Mouse (Mus musculus) heart, postnatal 0 days (tissue): ENCODE results near the gene Cux2. TPM values are rescaled to one million over a fixed set of nuclear protein-coding genes. Genes with fewer than 3 reads are reported as not detected.

Experiments used
- ATAC-seq: fragments of 200-750 bp; cut with Nextera tagmentation; 2 replicates; pipeline ENCODE4 v1.8.0; 2017; ENCODE audit warnings: low read depth, moderate number of reproducible peaks, moderate library complexity; ENCODE audit not compliant: insufficient read depth
- DNase-seq: peaks from one replicate; pipeline ENCODE4 v3.0.0-alpha.2; 2016; ENCODE audit warnings: low spot score
- H3K27ac ChIP-seq: fragments of 300-500 bp; sonication (generic); 2 replicates; pipeline ENCODE4 v1.5.1; 2014; ENCODE audit warnings: low read depth, mild to moderate bottlenecking
- H3K27me3 ChIP-seq: fragments of 300-500 bp; sonication (generic); 2 replicates; pipeline ENCODE4 v1.6.1; 2014; ENCODE audit warnings: low read length, mixed read lengths; ENCODE audit not compliant: control insufficient read depth, insufficient read depth
- H3K36me3 ChIP-seq: fragments of 300-500 bp; sonication (generic); replicated peaks from 2 replicates; pipeline ENCODE4 v1.6.1; 2014; ENCODE audit warnings: low read length, mixed read lengths; ENCODE audit not compliant: control insufficient read depth, insufficient read depth
- H3K4me1 ChIP-seq: fragments of 300-500 bp; sonication (generic); 2 replicates; pipeline ENCODE4 v1.6.1; 2014; ENCODE audit warnings: antibody characterized with exemption; ENCODE audit not compliant: control insufficient read depth, insufficient read depth
- H3K4me2 ChIP-seq: fragments of 300-500 bp; sonication (generic); 2 replicates; pipeline ENCODE4 v1.6.1; 2014; ENCODE audit warnings: low read depth, mild to moderate bottlenecking, low read length, moderate library complexity
- H3K4me3 ChIP-seq: fragments of 300-500 bp; sonication (generic); 2 replicates; pipeline ENCODE4 v1.5.1; 2014; ENCODE audit warnings: low read depth, low read length
- H3K9ac ChIP-seq: fragments of 300-500 bp; sonication (generic); replicated peaks from 2 replicates; pipeline ENCODE4 v1.6.1; 2014; ENCODE audit warnings: low read depth, low read length, mixed read lengths
- H3K9me3 ChIP-seq: fragments of 300-500 bp; sonication (generic); replicated peaks from 2 replicates; pipeline ENCODE4 v1.6.1; 2016; ENCODE audit warnings: low read length; ENCODE audit not compliant: control insufficient read depth
- CTCF ChIP-seq: IDR thresholded peaks from 2 replicates; pipeline ENCODE4 v1.5.1; 2016; ENCODE audit warnings: antibody characterized with exemption, control low read depth, low read depth
- EP300 ChIP-seq: IDR thresholded peaks from 2 replicates; pipeline ENCODE4 v1.6.1; 2016; ENCODE audit warnings: antibody characterized with exemption, low read depth
- WGBS: fragments of 180-500 bp; shearing (Covaris S2); extraction: QIAGEN DNeasy Blood & Tissue Kit; methylation state at CpG from one replicate; pipeline ENCODE4 v1.1.7; 2014; 5-methylcytosine and 5-hydroxymethylcytosine counted together
- polyA plus RNA-seq: library from polyadenylated mRNA; unstranded; fragments of >200 nt; fragmentation: Nextera tagmentation; extraction: Ambion mirVana; gene quantifications from 2 replicates; pipeline ENCODE4 v1.2.1, GENCODE M21; 2015
- total RNA-seq: library from RNA; depleted of rRNA; stranded (reverse); fragments of >200 nt; gene quantifications from 2 replicates; pipeline ENCODE4 v1.2.3, GENCODE M21; 2014; ENCODE audit warnings: low replicate concordance

Cux2 gene
- total and polyA plus RNA-seq, 2 experiments from 2014 or later, result 1.3 to 9.5 TPM

- WGBS, result 10% methylated on average over 8 of the region's 8 CpGs
- no peak overlapping the region for H3K27ac ChIP-seq
- H3K9me3 ChIP-seq, result no peaks in the 10 kb centered on the region
- peak overlapping the region; percentile 76 for H3K4me3 ChIP-seq
- ATAC-seq, result no peak
- DNase-seq, result no peak
- H3K36me3 ChIP-seq, result no peaks in the 10 kb centered on the region
- no peak overlapping the region for H3K9ac ChIP-seq
- peak overlapping the region; percentile 78 for H3K4me2 ChIP-seq
- TF ChIP-seq EP300 (no peak), CTCF (no peak)
- H3K27me3 ChIP-seq, result peaks cover 36% of the 10 kb centered on the region
- peaks cover 10% of the 10 kb centered on the region for H3K4me1 ChIP-seq
Observed at GRCm38 (mm10) chr5:122050832-122051105, 867 bp upstream of the Cux2 start.

GRCm38 (mm10) chr5:122049664-122050016 is 262 bp downstream of the Cux2 start:
- H3K4me1 ChIP-seq, result peaks cover 10% of the 10 kb centered on the region
- no peaks in the 10 kb centered on the region for H3K9me3 ChIP-seq
- H3K4me2 ChIP-seq, result peak overlapping the region; percentile 78
- ATAC-seq (peak; percentile 26), DNase-seq (no peak)
- peak overlapping the region; percentile 69 for H3K9ac ChIP-seq
- no peak for TF ChIP-seq CTCF
- TF ChIP-seq EP300, result no peak
- H3K27ac ChIP-seq, result 0 out of 2 replicates have a peak overlapping the region, but pooled peaks have one; percentile 36
- H3K27me3 ChIP-seq, result peaks cover 36% of the 10 kb centered on the region
- H3K4me3 ChIP-seq, result peak overlapping the region; percentile 76
- under 1% methylated on average over 37 of the region's 43 CpGs for WGBS
- no peaks in the 10 kb centered on the region for H3K36me3 ChIP-seq

- 2% methylated on average over 50 of the region's 52 CpGs for WGBS
- H3K9me3 ChIP-seq, result no peaks in the 10 kb centered on the region
- no peak for DNase-seq
- peak overlapping the region; percentile 78 for H3K4me2 ChIP-seq
- no peak for ATAC-seq
- H3K27ac ChIP-seq, result no peak overlapping the region
- H3K4me3 ChIP-seq, result peak overlapping the region; percentile 76
- H3K9ac ChIP-seq, result peak overlapping the region; percentile 69; the same call in 1 of the 2 replicates
- peaks cover 34% of the 10 kb centered on the region for H3K27me3 ChIP-seq
- H3K4me1 ChIP-seq, result peaks cover 10% of the 10 kb centered on the region
- TF ChIP-seq CTCF (no peak), EP300 (no peak)
- no peaks in the 10 kb centered on the region for H3K36me3 ChIP-seq
Observed at GRCm38 (mm10) chr5:122048686-122049663, 927 bp downstream of the Cux2 start.

GRCm38 (mm10) chr5:122048252-122048651 is 1.6 kb downstream of the Cux2 start:
- ATAC-seq, result no peak
- peaks cover 33% of the 10 kb centered on the region for H3K27me3 ChIP-seq
- no peak for DNase-seq

GRCm38 (mm10) chr5:122047791-122048190 is 2.1 kb downstream of the Cux2 start:
- no peak for ATAC-seq
- 68% methylated on average over 5 of the region's 5 CpGs for WGBS
- no peak for TF ChIP-seq EP300
- TF ChIP-seq CTCF, result no peak
- H3K27ac ChIP-seq, result no peak overlapping the region
- H3K36me3 ChIP-seq, result no peaks in the 10 kb centered on the region
- H3K4me3 ChIP-seq, result no peak overlapping the region
- peaks cover 33% of the 10 kb centered on the region for H3K27me3 ChIP-seq
- H3K4me1 ChIP-seq, result peaks cover 10% of the 10 kb centered on the region
- H3K9ac ChIP-seq, result no peak overlapping the region
- DNase-seq, result no peak
- no peak overlapping the region for H3K4me2 ChIP-seq
- H3K9me3 ChIP-seq, result no peaks in the 10 kb centered on the region

More at GRCm38 (mm10) chr5:122048252-122048651, 1.6 kb downstream of the Cux2 start:
- Histone ChIP-seq H3K9ac (no peak overlapping the region), H3K4me1 (peaks cover 10% of the 10 kb centered on the region), H3K4me3 (peak overlapping the region; percentile 76), H3K36me3 (no peaks in the 10 kb centered on the region), H3K27ac (no peak overlapping the region), H3K9me3 (no peaks in the 10 kb centered on the region), H3K4me2 (peak overlapping the region; percentile 78; the same call in 1 of the 2 replicates)
- TF ChIP-seq EP300 (no peak), CTCF (no peak)
- 16% methylated on average over 20 of the region's 20 CpGs for WGBS

GRCm38 (mm10) chr5:122043567-122043966 is 6.3 kb downstream of the Cux2 start:
- TF ChIP-seq EP300, result no peak
- no peak for TF ChIP-seq CTCF
- no peak overlapping the region for H3K4me3 ChIP-seq
- H3K27me3 ChIP-seq, result peaks cover 23% of the 10 kb centered on the region
- no peaks in the 10 kb centered on the region for H3K9me3 ChIP-seq
- ATAC-seq (no peak), DNase-seq (no peak)
- no peaks in the 10 kb centered on the region for H3K36me3 ChIP-seq
- no peak overlapping the region for H3K9ac ChIP-seq
- no peaks in the 10 kb centered on the region for H3K4me1 ChIP-seq
- no peak overlapping the region for H3K4me2 ChIP-seq
- H3K27ac ChIP-seq, result no peak overlapping the region
- WGBS, result 60% methylated on average over 11 of the region's 11 CpGs
